Mouse (Mus musculus): ENCODE results near the gene Rapgef3. TPM values are rescaled to one million over a fixed set of nuclear protein-coding genes. Genes with fewer than 3 reads are reported as not detected.

Rapgef3 gene
- polyA plus RNA-seq, 1 experiment from 2014 or later: 8.0 TPM

- H3K4me3 ChIP-seq (ENCODE audit: low read depth, low read length): no peak overlapping the region
- H3K4me2 ChIP-seq (ENCODE audit: low read depth, low read length): no peak overlapping the region
- H3K27me3 ChIP-seq (replicated peaks; ENCODE audit: control insufficient read depth, insufficient read depth, low read length): peaks cover 5% of the 10 kb centered on the region; the same call in 1 of the 2 replicates
- peaks cover 11% of the 10 kb centered on the region for H3K4me1 ChIP-seq (ENCODE audit: control insufficient read depth, insufficient read depth, low read length)
- H3K36me3 ChIP-seq (ENCODE audit: control insufficient read depth, insufficient read depth, low read length): peaks cover 12% of the 10 kb centered on the region
- DNase-seq (ENCODE audit: low spot score) (no peak), ATAC-seq (ENCODE audit: low read depth) (no peak)
- 47% methylated on average over 13 of the region's 13 CpGs for WGBS
- no peak overlapping the region for H3K9ac ChIP-seq (ENCODE audit: low read depth, low read length)
- no peak overlapping the region for H3K27ac ChIP-seq (replicated peaks; ENCODE audit: low read depth, low read length)
- no peaks in the 10 kb centered on the region for H3K9me3 ChIP-seq (ENCODE audit: control insufficient read depth, low read length)
Measured at GRCm38 (mm10) chr15:97761438-97761837, 6.3 kb downstream of the Rapgef3 start.

- no peak overlapping the region for H3K9ac ChIP-seq (ENCODE audit: low read depth, low read length)
- H3K27me3 ChIP-seq (replicated peaks; ENCODE audit: control insufficient read depth, insufficient read depth, low read length): 0 out of 2 replicates have a peak, but pooled peaks cover under 1% of the 10 kb centered on the region
- H3K27ac ChIP-seq (replicated peaks; ENCODE audit: low read depth, low read length): no peak overlapping the region
- no peak overlapping the region for H3K4me2 ChIP-seq (ENCODE audit: low read depth, low read length)
- ATAC-seq (ENCODE audit: low read depth) (no peak), DNase-seq (ENCODE audit: low spot score) (no peak)
- H3K9me3 ChIP-seq (ENCODE audit: control insufficient read depth, low read length): no peaks in the 10 kb centered on the region
- H3K4me1 ChIP-seq (ENCODE audit: control insufficient read depth, insufficient read depth, low read length): peaks cover 9% of the 10 kb centered on the region
- H3K4me3 ChIP-seq (ENCODE audit: low read depth, low read length): no peak overlapping the region
- WGBS: 67% methylated on average over 5 of the region's 5 CpGs
- peaks cover 12% of the 10 kb centered on the region for H3K36me3 ChIP-seq (ENCODE audit: control insufficient read depth, insufficient read depth, low read length)
Measured at GRCm38 (mm10) chr15:97760952-97761351, 6.8 kb downstream of the Rapgef3 start.

GRCm38 (mm10) chr15:97760006-97760405, 7.8 kb downstream of the Rapgef3 start:
- H3K36me3 ChIP-seq (ENCODE audit: control insufficient read depth, insufficient read depth, low read length): peaks cover 12% of the 10 kb centered on the region
- H3K9me3 ChIP-seq (ENCODE audit: control insufficient read depth, low read length): no peaks in the 10 kb centered on the region
- H3K27ac ChIP-seq (replicated peaks; ENCODE audit: low read depth, low read length): no peak overlapping the region
- H3K27me3 ChIP-seq (replicated peaks; ENCODE audit: control insufficient read depth, insufficient read depth, low read length): no peaks in the 10 kb centered on the region
- H3K4me2 ChIP-seq (ENCODE audit: low read depth, low read length): no peak overlapping the region
- DNase-seq (ENCODE audit: low spot score): no peak
- 91% methylated on average over 9 of the region's 9 CpGs for WGBS
- no peak overlapping the region for H3K4me3 ChIP-seq (ENCODE audit: low read depth, low read length)
- peaks cover 14% of the 10 kb centered on the region for H3K4me1 ChIP-seq (ENCODE audit: control insufficient read depth, insufficient read depth, low read length)
- ATAC-seq (ENCODE audit: low read depth): no peak
- no peak overlapping the region for H3K9ac ChIP-seq (ENCODE audit: low read depth, low read length)

GRCm38 (mm10) chr15:97755361-97755760, 12.4 kb downstream of the Rapgef3 start:
- Histone ChIP-seq H3K4me2 (ENCODE audit: low read depth, low read length) (no peak overlapping the region), H3K4me3 (ENCODE audit: low read depth, low read length) (no peak overlapping the region), H3K4me1 (ENCODE audit: control insufficient read depth, insufficient read depth, low read length) (peaks cover 28% of the 10 kb centered on the region), H3K27ac (replicated peaks; ENCODE audit: low read depth, low read length) (peak overlapping the region; percentile 39; the same call in 1 of the 2 replicates), H3K9me3 (ENCODE audit: control insufficient read depth, low read length) (no peaks in the 10 kb centered on the region), H3K36me3 (ENCODE audit: control insufficient read depth, insufficient read depth, low read length) (peaks cover 12% of the 10 kb centered on the region), H3K27me3 (replicated peaks; ENCODE audit: control insufficient read depth, insufficient read depth, low read length) (no peaks in the 10 kb centered on the region), H3K9ac (ENCODE audit: low read depth, low read length) (no peak overlapping the region)
- 34% methylated on average over 8 of the region's 8 CpGs for WGBS
- DNase-seq (ENCODE audit: low spot score) (no peak), ATAC-seq (ENCODE audit: low read depth) (no peak)

GRCm38 (mm10) chr15:97754476-97754875, 13.3 kb downstream of the Rapgef3 start:
- 40% methylated on average over 6 of the region's 6 CpGs for WGBS
- Histone ChIP-seq H3K9me3 (ENCODE audit: control insufficient read depth, low read length) (no peaks in the 10 kb centered on the region), H3K4me1 (ENCODE audit: control insufficient read depth, insufficient read depth, low read length) (peaks cover 34% of the 10 kb centered on the region), H3K27me3 (replicated peaks; ENCODE audit: control insufficient read depth, insufficient read depth, low read length) (no peaks in the 10 kb centered on the region), H3K27ac (replicated peaks; ENCODE audit: low read depth, low read length) (peak overlapping the region; percentile 39; the same call in 1 of the 2 replicates), H3K4me3 (ENCODE audit: low read depth, low read length) (no peak overlapping the region), H3K9ac (ENCODE audit: low read depth, low read length) (0 out of 2 replicates have a peak overlapping the region, but pooled peaks have one; percentile 16), H3K36me3 (ENCODE audit: control insufficient read depth, insufficient read depth, low read length) (peaks cover 12% of the 10 kb centered on the region), H3K4me2 (ENCODE audit: low read depth, low read length) (no peak overlapping the region)
- ATAC-seq (ENCODE audit: low read depth) (no peak), DNase-seq (ENCODE audit: low spot score) (peak; percentile 30)

GRCm38 (mm10) chr15:97752491-97752890, 15.3 kb downstream of the Rapgef3 start:
- Histone ChIP-seq H3K9me3 (ENCODE audit: control insufficient read depth, low read length) (no peaks in the 10 kb centered on the region), H3K36me3 (ENCODE audit: control insufficient read depth, insufficient read depth, low read length) (peaks cover 4% of the 10 kb centered on the region; the same call in 1 of the 2 replicates), H3K27ac (replicated peaks; ENCODE audit: low read depth, low read length) (no peak overlapping the region), H3K9ac (ENCODE audit: low read depth, low read length) (no peak overlapping the region), H3K4me3 (ENCODE audit: low read depth, low read length) (no peak overlapping the region), H3K4me1 (ENCODE audit: control insufficient read depth, insufficient read depth, low read length) (peaks cover 34% of the 10 kb centered on the region), H3K4me2 (ENCODE audit: low read depth, low read length) (no peak overlapping the region), H3K27me3 (replicated peaks; ENCODE audit: control insufficient read depth, insufficient read depth, low read length) (no peaks in the 10 kb centered on the region)
- ATAC-seq (ENCODE audit: low read depth) (no peak), DNase-seq (ENCODE audit: low spot score) (no peak)
- 91% methylated on average over 5 of the region's 5 CpGs for WGBS

- Histone ChIP-seq H3K4me3 (ENCODE audit: low read depth, low read length) (no peak overlapping the region), H3K27me3 (replicated peaks; ENCODE audit: control insufficient read depth, insufficient read depth, low read length) (no peaks in the 10 kb centered on the region), H3K4me2 (ENCODE audit: low read depth, low read length) (no peak overlapping the region), H3K9me3 (ENCODE audit: control insufficient read depth, low read length) (no peaks in the 10 kb centered on the region), H3K4me1 (ENCODE audit: control insufficient read depth, insufficient read depth, low read length) (peaks cover 34% of the 10 kb centered on the region), H3K9ac (ENCODE audit: low read depth, low read length) (no peak overlapping the region), H3K36me3 (ENCODE audit: control insufficient read depth, insufficient read depth, low read length) (no peaks in the 10 kb centered on the region), H3K27ac (replicated peaks; ENCODE audit: low read depth, low read length) (no peak overlapping the region)
- DNase-seq (ENCODE audit: low spot score): no peak
- no peak for ATAC-seq (ENCODE audit: low read depth)
- 76% methylated on average over 2 of the region's 2 CpGs for WGBS
Measured at GRCm38 (mm10) chr15:97751676-97752075, 16.1 kb downstream of the Rapgef3 start.

GRCm38 (mm10) chr15:97750697-97751096, 17.1 kb downstream of the Rapgef3 start:
- Histone ChIP-seq H3K36me3 (ENCODE audit: control insufficient read depth, insufficient read depth, low read length) (no peaks in the 10 kb centered on the region), H3K27me3 (replicated peaks; ENCODE audit: control insufficient read depth, insufficient read depth, low read length) (no peaks in the 10 kb centered on the region), H3K9me3 (ENCODE audit: control insufficient read depth, low read length) (no peaks in the 10 kb centered on the region), H3K4me2 (ENCODE audit: low read depth, low read length) (0 out of 2 replicates have a peak overlapping the region, but pooled peaks have one; percentile 1), H3K9ac (ENCODE audit: low read depth, low read length) (no peak overlapping the region), H3K4me3 (ENCODE audit: low read depth, low read length) (no peak overlapping the region), H3K4me1 (ENCODE audit: control insufficient read depth, insufficient read depth, low read length) (peaks cover 29% of the 10 kb centered on the region), H3K27ac (replicated peaks; ENCODE audit: low read depth, low read length) (peak overlapping the region; percentile 74)
- DNase-seq (ENCODE audit: low spot score) (peak; percentile 96), ATAC-seq (ENCODE audit: low read depth) (peak; percentile 93)
- WGBS: 16% methylated on average over 12 of the region's 12 CpGs

- Histone ChIP-seq H3K4me2 (ENCODE audit: low read depth, low read length) (no peak overlapping the region), H3K4me1 (ENCODE audit: control insufficient read depth, insufficient read depth, low read length) (peaks cover 27% of the 10 kb centered on the region), H3K27me3 (replicated peaks; ENCODE audit: control insufficient read depth, insufficient read depth, low read length) (no peaks in the 10 kb centered on the region), H3K4me3 (ENCODE audit: low read depth, low read length) (no peak overlapping the region), H3K9me3 (ENCODE audit: control insufficient read depth, low read length) (no peaks in the 10 kb centered on the region), H3K36me3 (ENCODE audit: control insufficient read depth, insufficient read depth, low read length) (no peaks in the 10 kb centered on the region), H3K9ac (ENCODE audit: low read depth, low read length) (no peak overlapping the region), H3K27ac (replicated peaks; ENCODE audit: low read depth, low read length) (peak overlapping the region; percentile 74; the same call in 1 of the 2 replicates)
- DNase-seq (ENCODE audit: low spot score): no peak
- WGBS: 89% methylated on average over 12 of the region's 13 CpGs
- no peak for ATAC-seq (ENCODE audit: low read depth)
Measured at GRCm38 (mm10) chr15:97749841-97750240, 17.9 kb downstream of the Rapgef3 start.
